Mouse (Mus musculus): ENCODE data around the gene Rfxap. TPM values are rescaled to one million over a fixed set of nuclear protein-coding genes. Genes with fewer than 3 reads are reported as not detected.

The Rfxap gene
- 34.8 and 36.8 TPM in 2 replicates for polyA plus RNA-seq (2015; fragmentation: Nextera tagmentation; extraction: Ambion mirVana)

- peak within 1 kb of the TSS; percentile 93 for H3K4me2 ChIP-seq (replicated peaks)
- no peaks in the 10 kb centered on the region for H3K9me3 ChIP-seq
- H3K27me3 ChIP-seq = peaks cover 5% of the 10 kb centered on the region; the same call in 1 of the 2 replicates
- peaks cover 24% of the 10 kb centered on the region for H3K4me1 ChIP-seq
- H3K36me3 ChIP-seq = peaks cover 23% of the 10 kb centered on the region
- 0% methylated on average over 52 of the region's 52 CpGs for WGBS
- H3K27ac ChIP-seq = peak within 1 kb of the TSS; percentile 87
- H3K4me3 ChIP-seq = peak within 1 kb of the TSS; percentile 89
- H3K9ac ChIP-seq = peak within 1 kb of the TSS; percentile 95
- peak; percentile 96 for ATAC-seq (ENCODE audit: low FRiP score, low read depth)
These were observed at the start of gene Rfxap for GRCm38 (mm10) chr3:54807666-54808217. Rfxap (minus strand) TSS chr3:54807791.

GRCm38 (mm10) chr3:54835421-54835820 lies 27.8 kb upstream of the Rfxap start:
- H3K4me1 ChIP-seq = no peaks in the 10 kb centered on the region
- no peaks in the 10 kb centered on the region for H3K36me3 ChIP-seq
- no peak overlapping the region for H3K4me3 ChIP-seq
- no peak overlapping the region for H3K9ac ChIP-seq
- ATAC-seq (ENCODE audit: low FRiP score, low read depth) = no peak
- no peaks in the 10 kb centered on the region for H3K27me3 ChIP-seq
- no peak overlapping the region for H3K27ac ChIP-seq
- H3K4me2 ChIP-seq (replicated peaks) = no peak overlapping the region
- no peaks in the 10 kb centered on the region for H3K9me3 ChIP-seq
- 71% methylated on average over 2 of the region's 2 CpGs for WGBS

- H3K36me3 ChIP-seq = no peaks in the 10 kb centered on the region
- no peak for ATAC-seq (ENCODE audit: low FRiP score, low read depth)
- H3K9ac ChIP-seq = no peak overlapping the region
- no peak overlapping the region for H3K27ac ChIP-seq
- 80% methylated on average over 3 of the region's 3 CpGs for WGBS
- H3K4me1 ChIP-seq = no peaks in the 10 kb centered on the region
- no peaks in the 10 kb centered on the region for H3K9me3 ChIP-seq
- H3K4me3 ChIP-seq = no peak overlapping the region
- no peak overlapping the region for H3K4me2 ChIP-seq (replicated peaks)
- no peaks in the 10 kb centered on the region for H3K27me3 ChIP-seq
These were observed 24.9 kb upstream of the Rfxap start for GRCm38 (mm10) chr3:54832491-54832890.

- Histone ChIP-seq H3K9ac (no peak overlapping the region), H3K4me3 (no peak overlapping the region), H3K4me2 (replicated peaks) (no peak overlapping the region), H3K27ac (no peak overlapping the region), H3K4me1 (0 out of 2 replicates have a peak, but pooled peaks cover 4% of the 10 kb centered on the region), H3K9me3 (no peaks in the 10 kb centered on the region), H3K36me3 (no peaks in the 10 kb centered on the region), H3K27me3 (0 out of 2 replicates have a peak, but pooled peaks cover 3% of the 10 kb centered on the region)
- no peak for ATAC-seq (ENCODE audit: low FRiP score, low read depth)
- 33% methylated on average over 5 of the region's 5 CpGs for WGBS
These were observed 14.9 kb upstream of the Rfxap start for GRCm38 (mm10) chr3:54822526-54822925.

GRCm38 (mm10) chr3:54815292-54815691 lies 7.7 kb upstream of the Rfxap start:
- Histone ChIP-seq H3K9me3 (no peaks in the 10 kb centered on the region), H3K9ac (no peak overlapping the region), H3K4me1 (no peaks in the 10 kb centered on the region), H3K36me3 (no peaks in the 10 kb centered on the region), H3K27me3 (0 out of 2 replicates have a peak, but pooled peaks cover 3% of the 10 kb centered on the region), H3K4me2 (replicated peaks) (no peak overlapping the region), H3K4me3 (no peak overlapping the region), H3K27ac (no peak overlapping the region)
- ATAC-seq (ENCODE audit: low FRiP score, low read depth) = no peak
- WGBS = 26% methylated on average over 3 of the region's 3 CpGs

GRCm38 (mm10) chr3:54814622-54815021 lies 7.0 kb upstream of the Rfxap start:
- Histone ChIP-seq H3K4me2 (replicated peaks) (no peak overlapping the region), H3K9me3 (no peaks in the 10 kb centered on the region), H3K4me1 (no peaks in the 10 kb centered on the region), H3K27ac (no peak overlapping the region), H3K36me3 (no peaks in the 10 kb centered on the region), H3K9ac (no peak overlapping the region), H3K27me3 (0 out of 2 replicates have a peak, but pooled peaks cover 3% of the 10 kb centered on the region), H3K4me3 (no peak overlapping the region)
- no peak for ATAC-seq (ENCODE audit: low FRiP score, low read depth)
- 81% methylated on average over 6 of the region's 6 CpGs for WGBS

GRCm38 (mm10) chr3:54813418-54813988 lies 5.9 kb upstream of the Rfxap start:
- whole genome bisulfite sequencing = 66% methylated on average over 6 of the region's 6 CpGs
- no peak for ATAC-seq (ENCODE audit: low FRiP score, low read depth)

GRCm38 (mm10) chr3:54811616-54812015 lies 4.0 kb upstream of the Rfxap start:
- Histone ChIP-seq H3K4me3 (no peak overlapping the region), H3K9me3 (no peaks in the 10 kb centered on the region), H3K4me2 (replicated peaks) (no peak overlapping the region), H3K4me1 (peaks cover 8% of the 10 kb centered on the region), H3K27me3 (peaks cover 5% of the 10 kb centered on the region; the same call in 1 of the 2 replicates), H3K36me3 (no peaks in the 10 kb centered on the region), H3K27ac (no peak overlapping the region), H3K9ac (no peak overlapping the region)
- 60% methylated on average over 1 of the region's 1 CpGs for WGBS
- ATAC-seq (ENCODE audit: low FRiP score, low read depth) = no peak

More at GRCm38 (mm10) chr3:54813418-54813988, 5.9 kb upstream of the Rfxap start:
- H3K9ac ChIP-seq = no peak overlapping the region
- H3K9me3 ChIP-seq = no peaks in the 10 kb centered on the region
- H3K4me2 ChIP-seq (replicated peaks) = no peak overlapping the region
- H3K4me1 ChIP-seq = no peaks in the 10 kb centered on the region
- H3K36me3 ChIP-seq = no peaks in the 10 kb centered on the region
- H3K4me3 ChIP-seq = no peak overlapping the region
- peaks cover 5% of the 10 kb centered on the region; the same call in 1 of the 2 replicates for H3K27me3 ChIP-seq
- H3K27ac ChIP-seq = no peak overlapping the region

- H3K4me2 ChIP-seq (replicated peaks) = no peak overlapping the region
- peaks cover 13% of the 10 kb centered on the region for H3K36me3 ChIP-seq
- H3K4me1 ChIP-seq = peaks cover 24% of the 10 kb centered on the region
- WGBS = 59% methylated on average over 5 of the region's 5 CpGs
- no peak overlapping the region for H3K27ac ChIP-seq
- H3K27me3 ChIP-seq = peaks cover 5% of the 10 kb centered on the region; the same call in 1 of the 2 replicates
- no peak overlapping the region for H3K9ac ChIP-seq
- H3K4me3 ChIP-seq = no peak overlapping the region
- no peak for ATAC-seq (ENCODE audit: low FRiP score, low read depth)
- no peaks in the 10 kb centered on the region for H3K9me3 ChIP-seq
These were observed 1.5 kb upstream of the Rfxap start for GRCm38 (mm10) chr3:54809111-54809510.

GRCm38 (mm10) chr3:54807061-54807661 lies 430 bp downstream of the Rfxap start:
- peaks cover 24% of the 10 kb centered on the region for H3K4me1 ChIP-seq
- peaks cover 5% of the 10 kb centered on the region; the same call in 1 of the 2 replicates for H3K27me3 ChIP-seq
- peaks cover 24% of the 10 kb centered on the region for H3K36me3 ChIP-seq
- ATAC-seq (ENCODE audit: low FRiP score, low read depth) = peak; percentile 83
- H3K4me2 ChIP-seq (replicated peaks) = peak overlapping the region; percentile 93
- 0% methylated on average over 55 of the region's 56 CpGs for WGBS
- H3K27ac ChIP-seq = peak overlapping the region; percentile 87
- H3K9me3 ChIP-seq = no peaks in the 10 kb centered on the region
- H3K9ac ChIP-seq = peak overlapping the region; percentile 95
- H3K4me3 ChIP-seq = peak overlapping the region; percentile 89

- Histone ChIP-seq H3K4me1 (peaks cover 24% of the 10 kb centered on the region), H3K4me3 (no peak overlapping the region), H3K36me3 (peaks cover 24% of the 10 kb centered on the region), H3K9ac (no peak overlapping the region), H3K27ac (no peak overlapping the region), H3K4me2 (replicated peaks) (no peak overlapping the region), H3K9me3 (no peaks in the 10 kb centered on the region), H3K27me3 (no peaks in the 10 kb centered on the region)
- no peak for ATAC-seq (ENCODE audit: low FRiP score, low read depth)
- WGBS = 93% methylated on average over 8 of the region's 8 CpGs
These were observed 3.9 kb downstream of the Rfxap start for GRCm38 (mm10) chr3:54803713-54804112.

- no peak overlapping the region for H3K4me3 ChIP-seq
- peaks cover 18% of the 10 kb centered on the region for H3K36me3 ChIP-seq
- no peak overlapping the region for H3K27ac ChIP-seq
- no peaks in the 10 kb centered on the region for H3K4me1 ChIP-seq
- WGBS = 38% methylated on average over 16 of the region's 16 CpGs
- H3K27me3 ChIP-seq = no peaks in the 10 kb centered on the region
- H3K9me3 ChIP-seq = peaks cover 13% of the 10 kb centered on the region
- no peak overlapping the region for H3K4me2 ChIP-seq (replicated peaks)
- H3K9ac ChIP-seq = no peak overlapping the region
- ATAC-seq (ENCODE audit: low FRiP score, low read depth) = peak; percentile 32; the same call in 1 of the 2 replicates
These were observed 10.4 kb downstream of the Rfxap start for GRCm38 (mm10) chr3:54797211-54797610.

Data from limb, embryonic 13.5 days (tissue).